Mouse (Mus musculus) hindbrain, embryonic 11.5 days (tissue): ENCODE data around the gene Slc29a3. TPM values are rescaled to one million over a fixed set of nuclear protein-coding genes. Genes with fewer than 3 reads are reported as not detected.

Experiments used
- polyA plus RNA-seq: library from polyadenylated mRNA; unstranded; fragments of >200 nt; fragmentation: Nextera tagmentation; extraction: Ambion mirVana; gene quantifications from 2 replicates; pipeline ENCODE4 v1.2.1, GENCODE M21; 2014

Slc29a3 gene
- polyA plus RNA-seq, 1 experiment from 2014 or later = 7.7 TPM

Other genes with a start within 250 kb of the Slc29a3 start
- gene Cdh23, start 56.3 kb downstream of the Slc29a3 start, polyA plus RNA-seq = 0.28 and 1.6 TPM in 2 replicates
- 2.3 TPM in 2 replicates for gene Unc5b, start 78.8 kb upstream of the Slc29a3 start, polyA plus RNA-seq